Mouse (Mus musculus) heart, postnatal 0 days (tissue): ENCODE measurements around the gene Cpm. TPM values are rescaled to one million over a fixed set of nuclear protein-coding genes. Genes with fewer than 3 reads are reported as not detected.

Experiments used
- ATAC-seq: fragments of 200-750 bp; cut with Nextera tagmentation; 2 replicates; pipeline ENCODE4 v1.8.0; 2017; ENCODE audit warnings: low read depth, moderate number of reproducible peaks, moderate library complexity; ENCODE audit not compliant: insufficient read depth
- DNase-seq: peaks from one replicate; pipeline ENCODE4 v3.0.0-alpha.2; 2016; ENCODE audit warnings: low spot score
- H3K27ac ChIP-seq: fragments of 300-500 bp; sonication (generic); 2 replicates; pipeline ENCODE4 v1.5.1; 2014; ENCODE audit warnings: low read depth, mild to moderate bottlenecking
- H3K27me3 ChIP-seq: fragments of 300-500 bp; sonication (generic); 2 replicates; pipeline ENCODE4 v1.6.1; 2014; ENCODE audit warnings: low read length, mixed read lengths; ENCODE audit not compliant: control insufficient read depth, insufficient read depth
- H3K36me3 ChIP-seq: fragments of 300-500 bp; sonication (generic); replicated peaks from 2 replicates; pipeline ENCODE4 v1.6.1; 2014; ENCODE audit warnings: low read length, mixed read lengths; ENCODE audit not compliant: control insufficient read depth, insufficient read depth
- H3K4me1 ChIP-seq: fragments of 300-500 bp; sonication (generic); 2 replicates; pipeline ENCODE4 v1.6.1; 2014; ENCODE audit warnings: antibody characterized with exemption; ENCODE audit not compliant: control insufficient read depth, insufficient read depth
- H3K4me2 ChIP-seq: fragments of 300-500 bp; sonication (generic); 2 replicates; pipeline ENCODE4 v1.6.1; 2014; ENCODE audit warnings: low read depth, mild to moderate bottlenecking, low read length, moderate library complexity
- H3K4me3 ChIP-seq: fragments of 300-500 bp; sonication (generic); 2 replicates; pipeline ENCODE4 v1.5.1; 2014; ENCODE audit warnings: low read depth, low read length
- H3K9ac ChIP-seq: fragments of 300-500 bp; sonication (generic); replicated peaks from 2 replicates; pipeline ENCODE4 v1.6.1; 2014; ENCODE audit warnings: low read depth, low read length, mixed read lengths
- H3K9me3 ChIP-seq: fragments of 300-500 bp; sonication (generic); replicated peaks from 2 replicates; pipeline ENCODE4 v1.6.1; 2016; ENCODE audit warnings: low read length; ENCODE audit not compliant: control insufficient read depth
- CTCF ChIP-seq: IDR thresholded peaks from 2 replicates; pipeline ENCODE4 v1.5.1; 2016; ENCODE audit warnings: antibody characterized with exemption, control low read depth, low read depth
- EP300 ChIP-seq: IDR thresholded peaks from 2 replicates; pipeline ENCODE4 v1.6.1; 2016; ENCODE audit warnings: antibody characterized with exemption, low read depth
- WGBS: fragments of 180-500 bp; shearing (Covaris S2); extraction: QIAGEN DNeasy Blood & Tissue Kit; methylation state at CpG from one replicate; pipeline ENCODE4 v1.1.7; 2014; 5-methylcytosine and 5-hydroxymethylcytosine counted together
- polyA plus RNA-seq: library from polyadenylated mRNA; unstranded; fragments of >200 nt; fragmentation: Nextera tagmentation; extraction: Ambion mirVana; gene quantifications from 2 replicates; pipeline ENCODE4 v1.2.1, GENCODE M21; 2015
- total RNA-seq: library from RNA; depleted of rRNA; stranded (reverse); fragments of >200 nt; gene quantifications from 2 replicates; pipeline ENCODE4 v1.2.3, GENCODE M21; 2014; ENCODE audit warnings: low replicate concordance

Gene Cpm
- total and polyA plus RNA-seq, 2 experiments from 2014 or later = 0.53 to 2.0 TPM

DNA sequence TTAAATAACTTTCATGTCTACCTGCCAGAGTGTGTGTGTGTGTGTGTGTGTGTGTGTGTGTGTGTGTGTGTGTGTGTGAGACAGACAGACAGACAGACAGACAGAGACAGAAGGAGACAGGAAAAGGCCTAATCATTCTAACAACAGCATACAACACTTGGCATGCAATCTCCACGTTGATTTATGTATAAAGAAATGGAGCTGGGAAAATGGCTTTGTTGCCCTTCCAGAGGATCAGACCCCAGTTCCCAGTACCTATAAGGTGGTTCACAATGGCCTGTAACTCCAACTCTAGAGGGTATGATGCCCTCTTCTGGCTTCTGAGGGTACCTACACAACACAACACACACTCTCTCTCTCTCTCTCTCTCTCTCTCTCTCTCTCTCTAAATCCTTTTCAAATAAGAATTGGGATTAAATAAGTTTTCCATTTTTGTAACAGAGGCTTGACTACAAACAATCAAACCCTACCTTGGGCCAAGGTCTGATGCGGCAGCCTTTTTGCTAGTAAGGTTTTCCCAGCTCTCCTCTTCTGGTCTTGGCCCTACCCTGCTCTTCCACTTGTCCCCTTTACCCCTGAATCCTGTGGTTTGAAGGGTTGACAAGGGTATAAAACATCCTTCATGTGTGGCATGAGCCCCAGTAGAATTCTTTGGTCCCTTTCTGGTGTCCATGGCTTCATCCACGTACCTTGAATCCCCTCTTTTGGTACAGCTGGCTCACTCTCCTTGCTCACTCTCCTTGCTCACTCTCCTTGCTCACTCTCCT lies 6.7 kb downstream of the Cpm start:
- no peak for ATAC-seq
- no peak for DNase-seq
- H3K4me1 ChIP-seq = no peaks in the 10 kb centered on the region
- no peak for TF ChIP-seq EP300
- no peak overlapping the region for H3K4me3 ChIP-seq
- no peak overlapping the region for H3K9ac ChIP-seq
- H3K27me3 ChIP-seq = peaks cover 10% of the 10 kb centered on the region
- no peak overlapping the region for H3K4me2 ChIP-seq
- no peaks in the 10 kb centered on the region for H3K9me3 ChIP-seq
- no peak overlapping the region for H3K27ac ChIP-seq
- WGBS = 77% methylated on average over 3 of the region's 3 CpGs
- H3K36me3 ChIP-seq = no peaks in the 10 kb centered on the region

GRCm38 (mm10) chr10:117637062-117637744 lies 7.9 kb downstream of the Cpm start:
- DNase-seq = no peak
- TF ChIP-seq EP300 = no peak
- TF ChIP-seq CTCF = peak; percentile 26; the same call in 1 of the 2 replicates
- ATAC-seq = no peak
- no peaks in the 10 kb centered on the region for H3K9me3 ChIP-seq
- H3K9ac ChIP-seq = no peak overlapping the region
- H3K27me3 ChIP-seq = peaks cover 2% of the 10 kb centered on the region; the same call in 1 of the 2 replicates
- H3K36me3 ChIP-seq = no peaks in the 10 kb centered on the region
- WGBS = 56% methylated on average over 9 of the region's 9 CpGs
- no peak overlapping the region for H3K4me2 ChIP-seq
- H3K4me3 ChIP-seq = no peak overlapping the region
- no peak overlapping the region for H3K27ac ChIP-seq
- H3K4me1 ChIP-seq = no peaks in the 10 kb centered on the region

DNA sequence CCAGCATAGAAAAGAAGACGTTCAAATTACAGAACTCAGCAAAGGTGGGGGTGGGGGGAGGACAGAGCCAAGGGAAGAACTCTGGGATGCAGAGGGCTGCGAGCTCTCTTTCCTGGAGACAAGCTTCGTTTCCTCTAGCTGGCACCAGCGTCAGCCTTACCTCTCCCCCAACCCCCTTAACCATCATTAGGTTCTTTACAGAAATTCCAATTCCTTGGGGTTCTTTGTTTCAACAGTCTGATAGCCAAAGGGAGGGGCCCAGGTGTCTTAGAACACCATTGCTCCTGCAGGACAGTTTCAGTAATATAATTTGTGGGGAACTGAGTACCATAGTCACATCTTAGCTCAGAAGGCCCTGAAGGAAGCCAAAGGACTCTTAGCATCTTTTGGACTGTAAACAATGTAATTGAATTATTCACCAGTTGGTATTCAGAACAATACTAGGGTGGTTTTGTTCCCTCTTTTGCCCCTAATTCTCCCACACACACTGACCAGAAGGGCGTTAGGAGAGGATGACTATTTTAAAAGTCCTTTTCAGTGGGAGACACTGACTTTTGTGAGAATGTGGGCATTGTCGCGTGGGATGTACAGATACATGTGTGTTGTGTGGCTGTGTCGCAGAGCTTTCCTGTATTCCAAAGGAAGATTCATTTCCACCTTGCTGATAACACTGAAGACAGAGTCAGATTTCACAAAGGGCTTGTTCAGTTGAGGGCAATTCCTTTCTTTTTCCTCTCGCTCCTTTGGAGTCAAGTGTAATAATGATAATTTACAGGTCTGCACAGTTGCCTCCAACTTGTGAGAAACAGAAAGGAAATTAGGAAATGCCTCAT lies 8.7 kb downstream of the Cpm start:
- DNase-seq = no peak
- no peak for ATAC-seq
- H3K27me3 ChIP-seq = no peaks in the 10 kb centered on the region
- no peak overlapping the region for H3K9ac ChIP-seq
- H3K4me2 ChIP-seq = no peak overlapping the region
- WGBS = 63% methylated on average over 9 of the region's 9 CpGs
- H3K36me3 ChIP-seq = no peaks in the 10 kb centered on the region
- H3K9me3 ChIP-seq = no peaks in the 10 kb centered on the region
- TF ChIP-seq EP300 = no peak
- TF ChIP-seq CTCF = no peak
- H3K27ac ChIP-seq = no peak overlapping the region
- H3K4me3 ChIP-seq = no peak overlapping the region
- no peaks in the 10 kb centered on the region for H3K4me1 ChIP-seq

DNA sequence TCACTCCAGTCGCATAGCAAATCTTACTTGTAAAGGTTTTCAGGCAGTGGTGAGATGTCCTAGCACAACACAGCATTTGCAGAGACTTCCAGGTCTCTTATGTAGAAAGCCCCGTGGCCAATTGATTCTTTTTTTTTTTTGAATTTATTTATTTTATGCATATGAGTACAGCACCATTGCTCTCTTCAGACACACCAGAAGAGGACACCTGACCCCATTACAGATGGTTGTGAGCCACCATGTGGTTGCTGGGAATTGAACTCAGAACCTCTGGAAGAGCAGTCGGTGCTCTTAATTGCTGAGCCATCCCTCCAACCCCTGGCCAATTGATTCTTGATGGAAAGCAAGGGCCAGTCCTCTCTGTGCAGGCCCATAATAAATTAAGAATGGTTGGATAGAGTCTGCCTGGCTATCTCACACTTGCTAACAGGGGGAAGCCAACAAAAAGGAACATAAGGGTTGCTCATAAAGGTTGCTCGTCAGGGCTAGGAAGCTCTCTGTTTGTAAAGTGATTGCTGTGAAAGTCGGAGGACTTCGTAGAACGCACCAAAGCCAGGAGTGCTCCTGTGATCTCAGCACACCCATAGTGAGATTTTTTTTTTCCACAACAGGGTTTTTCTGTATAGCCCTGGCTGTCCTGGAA lies 9.4 kb downstream of the Cpm start:
- Histone ChIP-seq H3K4me2 (no peak overlapping the region), H3K36me3 (no peaks in the 10 kb centered on the region), H3K4me3 (no peak overlapping the region), H3K27ac (no peak overlapping the region), H3K4me1 (no peaks in the 10 kb centered on the region), H3K9ac (no peak overlapping the region), H3K27me3 (no peaks in the 10 kb centered on the region), H3K9me3 (no peaks in the 10 kb centered on the region)
- no peak for TF ChIP-seq EP300
- no peak for TF ChIP-seq CTCF
- no peak for DNase-seq
- WGBS = 87% methylated on average over 7 of the region's 7 CpGs
- no peak for ATAC-seq

GRCm38 (mm10) chr10:117639221-117639599 lies 9.9 kb downstream of the Cpm start:
- WGBS = 86% methylated on average over 8 of the region's 8 CpGs
- Histone ChIP-seq H3K4me2 (no peak overlapping the region), H3K27ac (no peak overlapping the region), H3K4me3 (no peak overlapping the region), H3K9ac (no peak overlapping the region), H3K9me3 (no peaks in the 10 kb centered on the region), H3K36me3 (no peaks in the 10 kb centered on the region), H3K4me1 (no peaks in the 10 kb centered on the region), H3K27me3 (no peaks in the 10 kb centered on the region)
- TF ChIP-seq EP300 = no peak
- no peak for TF ChIP-seq CTCF
- no peak for ATAC-seq
- DNase-seq = no peak
